Mouse (Mus musculus) heart, postnatal 14 days (tissue): Measurements from ENCODE around the gene Olfr362. TPM values are rescaled to one million over a fixed set of nuclear protein-coding genes. Genes with fewer than 3 reads are reported as not detected.
"Not testable (repeated sequence)": the region's sequence is repeated elsewhere in the genome, so short reads cannot be mapped to it uniquely, and the experiment has no call there.

Experiments
- DNase-seq, 2 experiments: peaks; one replicate each; pipeline ENCODE4 v3.0.0; 2021 to 2022
- intact Hi-C: fragments of 180-260 bp; cut with DNase I; formaldehyde crosslinking; loops from one replicate; pipeline ENCODE4 v1.15.1; 2025
- long read RNA-seq, 2 experiments: library from polyadenylated mRNA; stranded (forward); transcript quantifications; one replicate each; pipeline ENCODE4 v2.0.0; 2021
- total RNA-seq, 2 experiments: library from RNA; stranded (reverse); gene quantifications; 2 replicates each; pipeline ENCODE4 v1.2.3; 2021

Olfr362 gene
- total RNA-seq = not detected
- long read RNA-seq, experiment 1 = 0 reads
- long read RNA-seq, experiment 2 = 0 reads

- DNase-seq = no peak
- intact Hi-C loops = no loop called here
Measured at GRCm38 (mm10) chr2:37117810-37118209, at the start of gene Olfr362. Gene Olfr362 (minus strand): TSS chr2:37117910.

- intact Hi-C loops = no loop called here
- DNase-seq = no peak
Measured at GRCm38 (mm10) chr2:37139022-37139421, 21.3 kb upstream of the Olfr362 start, which contains the start of gene Olfr364-ps1. Gene Olfr364-ps1 (plus strand): TSS chr2:37139322.

- DNase-seq, intact Hi-C loops: not testable (repeated sequence)
Measured at GRCm38 (mm10) chr2:37089190-37089589, 28.5 kb downstream of the Olfr362 start, which contains the start of gene Olfr361. Gene Olfr361 (minus strand): TSS chr2:37089290.

DNA sequence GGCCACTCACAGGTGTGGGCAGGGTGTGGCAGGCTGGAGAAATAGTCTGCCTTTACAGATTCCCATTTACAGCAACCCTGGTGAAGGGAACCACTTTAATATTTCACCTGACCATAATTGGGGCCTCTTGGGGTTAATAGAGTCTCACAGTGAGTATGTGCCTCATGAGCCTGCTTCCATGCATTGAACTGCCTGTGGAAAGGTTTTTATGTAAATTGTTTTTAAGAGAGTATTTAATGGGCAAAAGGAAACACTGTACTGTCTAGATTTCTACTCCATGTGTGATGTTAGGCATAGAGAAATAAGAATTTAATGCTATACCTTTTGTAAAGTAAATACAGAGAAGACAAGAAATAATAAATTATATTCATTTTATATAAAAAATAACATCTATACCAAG, 52.3 kb downstream of the Olfr362 start, which contains the start of gene Olfr360:
TSS of gene Olfr360 (plus strand) at position 301 of the 400 bp plus-strand sequence.
- intact Hi-C loops = no loop called here
- no peak for DNase-seq

Other genes with a start within 250 kb of the Olfr362 start
- not detected for gene Olfr352, start 249.4 kb downstream of the Olfr362 start, total RNA-seq
- not detected for gene Olfr353, start 225.0 kb downstream of the Olfr362 start, total RNA-seq
- gene Olfr354, start 212.2 kb downstream of the Olfr362 start, total RNA-seq = not detected
- gene Olfr355, start 189.0 kb downstream of the Olfr362 start, total RNA-seq = not detected
- not detected for gene Olfr356, start 180.8 kb downstream of the Olfr362 start, total RNA-seq
- not detected for gene Olfr357, start 124.1 kb downstream of the Olfr362 start, total RNA-seq
- gene Olfr358, start 108.6 kb downstream of the Olfr362 start, total RNA-seq = not detected
- gene Olfr360, start 52.2 kb downstream of the Olfr362 start, total RNA-seq = not detected
- gene Olfr361, start 28.6 kb downstream of the Olfr362 start, total RNA-seq = not detected
- not detected for gene Olfr364-ps1, start 21.4 kb upstream of the Olfr362 start, total RNA-seq
- gene Olfr365, start 70.3 kb upstream of the Olfr362 start, total RNA-seq = not detected
- not detected for gene Olfr366, start 93.7 kb upstream of the Olfr362 start, total RNA-seq
- gene Olfr368, start 208.6 kb upstream of the Olfr362 start, total RNA-seq = not detected
- gene Pdcl, start 241.4 kb upstream of the Olfr362 start, total RNA-seq = 10 to 100 TPM; 24.6 to 26.9 TPM